Mouse (Mus musculus) forebrain, postnatal 0 days (tissue): ENCODE measurements at regions not wholly inside any gene's neighbourhood (a gene's known extent, or its start where the extent isn't known, plus 50 kb on each side); places are given as distances from the start of the nearest gene placed in this dataset.

Experiments used
- ATAC-seq: fragments of 200-750 bp; cut with Nextera tagmentation; 2 replicates; pipeline ENCODE4 v1.8.0; 2017; ENCODE audit warnings: mild to moderate bottlenecking, moderate library complexity
- DNase-seq: peaks from one replicate; pipeline ENCODE4 v3.0.0-alpha.2; 2015
- H3K27ac ChIP-seq: fragments of 300-500 bp; sonication (generic); 2 replicates; pipeline ENCODE4 v1.5.1; 2014; ENCODE audit warnings: low read depth, mild to moderate bottlenecking, antibody characterized with exemption, low read length, moderate library complexity, mixed read lengths
- H3K27me3 ChIP-seq: fragments of 300-500 bp; sonication (generic); 2 replicates; pipeline ENCODE4 v1.6.1; 2014; ENCODE audit warnings: mild to moderate bottlenecking, low read length, mixed read lengths; ENCODE audit not compliant: insufficient read depth
- H3K36me3 ChIP-seq: fragments of 300-500 bp; sonication (generic); 2 replicates; pipeline ENCODE4 v1.6.1; 2014; ENCODE audit warnings: mild to moderate bottlenecking, moderate library complexity; ENCODE audit not compliant: insufficient read depth
- H3K4me1 ChIP-seq: fragments of 300-500 bp; sonication (generic); 2 replicates; pipeline ENCODE4 v1.6.1; 2014; ENCODE audit warnings: antibody characterized with exemption; ENCODE audit not compliant: insufficient read depth
- H3K4me2 ChIP-seq: fragments of 300-500 bp; sonication (generic); 2 replicates; pipeline ENCODE4 v1.6.1; 2014; ENCODE audit warnings: low read depth, mild to moderate bottlenecking, moderate library complexity
- H3K4me3 ChIP-seq: fragments of 300-500 bp; sonication (generic); 2 replicates; pipeline ENCODE4 v1.5.1; 2014; ENCODE audit warnings: low read depth, low read length, mixed read lengths
- H3K9ac ChIP-seq: fragments of 300-500 bp; sonication (generic); 2 replicates; pipeline ENCODE4 v1.6.1; 2014; ENCODE audit warnings: mild to moderate bottlenecking
- H3K9me3 ChIP-seq: fragments of 300-500 bp; sonication (generic); 2 replicates; pipeline ENCODE4 v1.6.1; 2016; ENCODE audit warnings: low read length
- CTCF ChIP-seq: sonication (generic); IDR thresholded peaks from 2 replicates; pipeline ENCODE4 v1.5.1; 2016; ENCODE audit warnings: antibody characterized with exemption, control low read depth, low read depth
- WGBS: fragments of 180-500 bp; shearing (Covaris S2); extraction: QIAGEN DNeasy Blood & Tissue Kit; methylation state at CpG from one replicate; pipeline ENCODE4 v1.1.7; 2014; 5-methylcytosine and 5-hydroxymethylcytosine counted together

DNA sequence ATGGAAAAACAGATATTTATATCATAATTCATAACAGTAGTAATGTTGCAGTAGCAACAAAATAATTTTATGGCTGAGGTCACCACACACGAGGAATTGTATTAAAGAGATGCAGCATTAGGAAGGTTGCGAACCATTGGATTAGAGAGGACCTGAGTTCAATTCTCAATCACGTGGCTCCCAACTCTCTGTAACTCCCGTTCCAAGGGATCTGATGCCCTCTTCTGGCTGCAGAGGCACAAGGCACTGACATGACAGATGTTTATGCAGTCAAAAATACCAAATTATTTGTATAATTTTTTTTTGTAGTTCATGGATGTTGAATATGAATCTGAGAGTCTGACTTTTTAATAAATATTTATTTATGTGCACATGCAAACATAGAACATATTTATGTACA, 51.2 kb upstream of the Spag16 start:
- H3K4me3 ChIP-seq, result no peak overlapping the region
- 70% methylated on average over 4 of the region's 4 CpGs for WGBS
- no peak overlapping the region for H3K27ac ChIP-seq
- DNase-seq (no peak), ATAC-seq (no peak)
- H3K4me1 ChIP-seq, result no peaks in the 10 kb centered on the region
- no peaks in the 10 kb centered on the region for H3K27me3 ChIP-seq
- no peak overlapping the region for H3K9ac ChIP-seq
- peak; percentile 40 for TF ChIP-seq CTCF
- no peak overlapping the region for H3K4me2 ChIP-seq
- H3K36me3 ChIP-seq, result no peaks in the 10 kb centered on the region
- no peaks in the 10 kb centered on the region for H3K9me3 ChIP-seq
